Mouse (Mus musculus) lung, postnatal 4 days (tissue): Measurements from ENCODE around the gene Cilp.
"Not testable (repeated sequence)": the region's sequence is repeated elsewhere in the genome, so short reads cannot be mapped to it uniquely, and the experiment has no call there.

ENCODE experiments used
- DNase-seq, 2 experiments: peaks; one replicate each; pipeline ENCODE4 v3.0.0; 2021

Gene Cilp

DNA sequence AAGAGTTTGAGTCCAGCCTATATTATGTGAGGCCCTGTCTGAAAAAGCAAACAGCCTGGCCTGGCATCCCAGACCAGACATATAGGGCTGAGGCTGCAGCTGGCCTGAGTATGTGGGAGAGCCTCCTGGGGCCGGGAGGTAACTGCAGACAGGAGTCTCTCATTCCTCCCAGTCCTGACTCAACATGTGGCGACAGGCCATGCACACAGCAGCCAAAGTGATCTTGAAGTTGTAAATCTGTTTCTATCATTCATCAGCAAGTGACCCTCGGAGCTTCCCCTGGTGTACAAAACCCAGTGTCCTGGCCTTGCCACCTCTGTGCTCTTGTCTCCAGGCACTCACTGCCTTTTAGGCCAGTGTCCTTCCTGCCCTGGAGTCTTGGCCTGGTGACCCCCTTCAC is 13.0 kb upstream of the Cilp start:
- no peak for DNase-seq

DNA sequence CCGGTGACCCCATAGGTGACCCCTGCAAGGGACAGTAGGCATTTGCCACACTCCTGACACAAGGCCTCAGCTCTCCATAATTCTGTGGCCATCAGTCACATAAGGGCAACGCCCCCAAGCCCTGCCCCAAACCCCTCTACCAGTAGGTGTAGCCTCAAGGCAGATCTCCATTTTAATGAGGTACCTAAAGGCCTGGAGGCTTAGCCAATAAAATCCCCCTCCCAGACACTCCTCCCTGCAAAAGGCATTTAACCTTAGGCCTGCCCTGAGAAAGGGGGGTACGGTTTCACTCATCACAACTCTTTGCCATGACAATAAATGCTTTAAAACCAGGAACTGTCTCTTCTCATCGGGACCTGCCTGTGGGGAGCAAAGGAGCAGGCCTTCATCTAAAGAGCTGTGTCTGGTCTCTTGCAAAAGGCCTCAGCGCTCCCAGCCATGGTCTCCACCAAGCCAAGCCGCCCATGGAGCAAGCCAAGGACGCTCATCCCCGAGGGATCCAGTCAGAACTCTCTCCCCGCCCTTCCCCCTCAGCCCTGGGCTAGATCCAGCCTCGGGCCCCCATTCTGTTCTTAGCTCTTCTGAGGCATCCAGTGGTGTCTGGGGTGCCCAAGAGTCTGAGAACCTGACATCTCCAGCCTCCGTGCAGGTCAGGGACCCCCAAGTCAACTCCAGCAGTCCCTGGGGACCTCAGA is 8.9 kb upstream of the Cilp start:
- DNase-seq: no peak

DNA sequence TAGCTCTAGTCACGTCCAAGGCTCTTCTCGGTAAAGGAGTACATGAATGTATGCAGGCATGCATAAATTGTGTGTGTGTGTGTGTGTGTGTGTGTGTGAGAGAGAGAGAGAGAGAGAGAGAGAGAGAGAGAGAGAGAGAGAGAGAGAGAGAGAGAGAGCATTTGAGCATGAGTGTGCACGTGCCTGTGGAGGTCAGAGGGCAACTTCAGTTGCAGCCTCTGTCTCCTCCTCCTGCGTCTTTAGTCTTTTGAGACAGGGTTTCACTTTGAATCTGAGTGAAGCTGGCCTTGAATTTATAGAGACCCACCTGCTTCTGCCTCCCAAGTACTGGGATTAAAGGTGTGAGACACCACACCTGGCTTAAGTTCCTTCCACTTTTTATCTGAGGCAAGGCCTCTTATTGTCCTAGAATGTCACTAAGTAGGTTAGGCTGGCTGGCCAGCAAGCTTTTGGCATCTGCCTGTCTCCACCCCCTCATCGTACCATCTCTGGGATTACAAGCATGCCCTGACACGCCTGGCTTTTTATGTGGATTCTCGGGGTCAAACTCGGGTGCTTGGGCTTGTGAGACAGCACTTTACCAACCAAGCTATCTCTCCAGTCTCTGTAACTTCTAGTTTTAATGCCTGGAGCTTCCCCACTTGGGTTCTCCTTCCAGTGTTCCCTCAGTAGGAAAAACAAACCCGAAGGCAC is 7.6 kb upstream of the Cilp start:
- DNase-seq: no peak

DNA sequence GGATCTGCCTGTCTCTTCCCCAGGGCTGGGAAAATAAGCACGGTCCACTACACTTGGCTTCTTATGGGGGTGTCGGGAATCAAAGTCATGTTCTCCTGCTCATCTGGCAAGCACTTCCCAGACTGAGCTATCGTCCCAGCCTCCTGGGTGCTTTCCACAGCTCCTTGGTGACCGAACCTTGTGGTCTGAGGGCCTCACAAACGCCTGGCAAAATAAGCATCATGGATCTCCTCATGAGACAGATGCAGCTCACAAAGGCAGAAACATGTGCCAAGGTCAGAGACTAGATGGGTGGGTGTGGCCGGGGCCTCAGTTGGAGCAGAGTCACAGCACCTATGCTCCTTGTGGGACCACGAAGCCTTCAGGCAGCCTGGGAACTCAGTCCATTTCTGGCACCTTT is 5.6 kb upstream of the Cilp start:
- no peak for DNase-seq

DNA sequence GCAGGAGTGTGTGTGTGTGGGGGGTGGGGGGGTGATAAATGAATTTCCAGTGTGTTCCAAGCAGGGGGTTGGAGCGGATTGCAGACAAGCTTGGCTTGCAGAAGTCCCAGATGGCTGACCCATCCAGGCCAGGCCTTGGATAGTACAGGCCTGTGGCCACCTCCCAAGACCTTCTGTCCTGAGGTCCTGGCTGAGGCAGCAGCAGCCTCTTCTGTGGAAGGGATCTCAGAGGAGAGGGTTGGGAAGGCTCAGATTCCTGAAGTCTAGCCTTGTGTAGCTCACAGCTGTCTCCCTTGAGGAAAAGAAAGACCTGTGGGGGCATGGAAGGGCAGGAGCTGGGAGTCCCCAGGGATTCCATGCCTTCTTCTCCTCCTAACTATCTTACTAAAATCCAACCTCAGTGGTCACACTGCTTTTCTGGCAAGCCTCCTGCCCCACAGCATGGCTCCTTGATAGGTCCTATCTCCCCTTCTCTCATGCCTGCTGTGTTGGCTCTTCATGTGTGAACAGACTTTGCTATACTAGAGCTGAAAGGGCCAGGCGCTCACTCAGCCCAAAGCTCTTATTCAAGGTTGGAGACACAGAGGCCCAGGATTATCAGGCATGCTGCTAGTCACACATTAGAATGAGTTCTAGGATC is 3.3 kb upstream of the Cilp start:
- DNase-seq: no peak

DNA sequence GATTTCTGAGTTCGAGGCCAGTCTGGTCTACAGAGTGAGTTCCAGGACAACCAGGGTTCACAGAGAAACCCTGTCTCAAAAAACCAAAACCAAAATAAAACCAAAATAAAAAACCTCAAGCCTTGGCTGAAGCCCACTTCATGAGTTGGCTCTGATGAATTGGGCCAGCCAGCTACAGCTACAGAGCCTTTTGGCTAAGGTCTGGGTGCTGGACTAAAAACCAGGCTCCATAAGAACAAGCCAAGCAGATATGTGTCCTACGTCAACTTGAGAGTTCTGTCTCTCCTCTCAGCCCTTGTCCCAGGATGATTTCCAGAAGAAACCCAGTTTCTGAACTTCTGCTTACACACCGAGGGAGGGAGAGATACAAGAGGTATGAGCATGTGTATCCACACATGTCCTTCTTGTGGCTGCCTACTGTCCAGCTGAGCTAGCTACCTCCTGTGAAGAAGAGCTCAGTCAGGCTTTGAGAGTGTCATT is 2.3 kb upstream of the Cilp start:
- no peak for DNase-seq

DNA sequence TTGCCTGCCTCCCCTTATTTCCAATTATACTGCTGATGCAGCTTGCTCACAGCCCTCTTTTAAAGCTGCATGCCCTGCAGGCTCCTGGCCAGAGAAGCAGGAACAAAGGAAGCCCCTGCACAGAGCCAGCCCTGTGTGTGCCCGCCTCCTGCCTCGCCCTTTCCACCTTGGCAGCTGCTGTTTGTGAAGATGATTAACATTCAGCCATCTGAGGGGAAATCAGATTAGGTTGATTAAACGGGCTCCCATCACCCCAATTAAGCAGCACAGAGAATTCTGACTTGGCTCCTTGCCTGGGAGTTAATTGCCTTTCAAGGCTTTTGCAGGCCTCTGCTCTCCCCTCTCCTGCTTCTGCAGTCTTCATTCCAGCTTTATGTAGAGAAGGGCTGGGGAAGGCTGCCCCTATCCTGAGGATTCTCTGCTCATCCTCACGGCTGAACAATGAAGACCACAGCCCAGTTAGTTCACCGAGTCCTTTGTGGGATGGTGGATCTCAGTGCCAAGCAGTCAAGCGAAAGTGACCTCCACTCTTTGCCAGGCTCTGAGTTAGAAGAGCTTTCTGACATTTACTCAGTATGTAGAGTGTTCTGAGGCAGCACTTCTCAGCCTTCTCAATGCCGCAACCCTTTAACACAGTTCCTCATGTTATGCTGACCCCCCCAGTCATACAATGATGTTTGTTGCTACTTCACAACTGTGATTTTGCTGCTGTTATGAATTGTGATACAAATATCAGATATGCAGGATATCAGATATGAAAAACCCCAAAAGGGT is 2.9 kb downstream of the Cilp start:
- no peak for DNase-seq

DNA sequence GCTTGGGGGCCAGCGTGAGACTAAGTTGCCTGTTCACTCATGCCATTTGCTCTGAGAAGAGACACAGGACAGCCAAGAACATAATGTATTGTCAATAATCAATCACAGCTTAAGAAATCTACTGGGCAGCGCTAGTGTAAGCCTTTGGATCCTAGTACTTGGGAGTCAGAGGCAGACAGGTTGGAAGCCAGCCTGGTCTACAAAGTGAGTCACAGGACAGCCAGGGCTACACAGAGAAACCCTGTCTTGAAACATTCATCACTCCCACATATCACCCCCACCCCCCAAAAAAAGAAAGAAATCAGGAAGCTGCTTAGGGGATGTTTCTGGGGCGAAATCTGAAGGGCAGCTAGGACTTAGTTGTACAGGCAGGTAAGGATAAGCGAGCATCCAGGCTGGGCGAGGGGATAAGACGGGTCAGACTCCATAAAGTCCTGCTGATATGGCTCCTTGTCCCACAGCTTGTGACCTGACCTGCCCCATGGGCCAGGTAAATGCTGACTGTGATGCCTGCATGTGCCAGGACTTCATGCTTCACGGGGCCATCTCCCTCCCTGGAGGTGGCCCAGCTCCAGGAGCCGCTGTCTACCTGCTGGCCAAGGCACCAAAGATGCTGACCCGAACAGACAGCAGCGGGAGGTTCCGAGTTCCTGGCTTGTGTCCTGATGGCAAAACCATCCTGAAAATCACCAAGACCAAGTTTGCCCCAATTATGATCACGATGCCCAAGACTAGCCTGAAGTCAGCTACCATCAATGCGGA is 8.2 kb downstream of the Cilp start:
- no peak for DNase-seq

DNA sequence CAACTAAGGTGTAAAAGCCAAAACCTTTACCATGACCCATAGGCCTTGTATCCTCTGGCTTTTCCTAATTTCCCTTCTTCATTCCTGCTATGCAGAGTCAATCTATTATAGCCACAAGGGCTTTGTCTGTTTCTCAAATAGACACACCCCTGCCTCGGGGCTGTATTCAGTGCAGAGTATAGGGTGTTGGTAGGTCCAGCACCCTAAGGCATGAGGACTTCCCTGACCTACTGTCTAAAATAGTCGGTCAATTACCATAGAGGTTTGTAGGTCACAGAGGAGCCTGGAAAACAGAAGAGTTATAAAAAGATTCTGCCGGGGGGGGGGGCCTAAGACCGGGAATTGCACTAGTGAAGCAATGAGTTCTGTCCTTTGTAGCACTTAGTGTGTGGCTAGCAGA is 8.9 kb downstream of the Cilp start:
- no peak for DNase-seq

DNA sequence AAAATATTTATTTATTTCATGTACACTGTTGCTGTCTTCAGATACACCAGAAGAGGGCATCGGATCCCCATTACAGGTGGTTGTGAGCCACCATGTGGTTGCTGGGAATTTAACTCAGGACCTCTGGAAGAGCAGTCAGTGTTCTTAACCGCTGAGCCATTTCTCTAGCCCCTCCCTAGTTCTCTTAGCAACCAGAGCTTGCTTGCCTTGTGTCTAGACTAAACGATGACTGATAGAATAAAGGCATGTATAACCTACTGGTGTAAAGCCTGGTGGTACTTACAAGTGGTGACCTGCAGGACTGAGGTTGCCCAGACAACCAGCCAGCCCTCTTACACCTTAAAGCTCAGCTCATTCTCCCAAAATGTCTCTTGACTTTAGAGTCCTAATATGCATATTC is 9.9 kb downstream of the Cilp start:
- not testable (repeated sequence) for DNase-seq

DNA sequence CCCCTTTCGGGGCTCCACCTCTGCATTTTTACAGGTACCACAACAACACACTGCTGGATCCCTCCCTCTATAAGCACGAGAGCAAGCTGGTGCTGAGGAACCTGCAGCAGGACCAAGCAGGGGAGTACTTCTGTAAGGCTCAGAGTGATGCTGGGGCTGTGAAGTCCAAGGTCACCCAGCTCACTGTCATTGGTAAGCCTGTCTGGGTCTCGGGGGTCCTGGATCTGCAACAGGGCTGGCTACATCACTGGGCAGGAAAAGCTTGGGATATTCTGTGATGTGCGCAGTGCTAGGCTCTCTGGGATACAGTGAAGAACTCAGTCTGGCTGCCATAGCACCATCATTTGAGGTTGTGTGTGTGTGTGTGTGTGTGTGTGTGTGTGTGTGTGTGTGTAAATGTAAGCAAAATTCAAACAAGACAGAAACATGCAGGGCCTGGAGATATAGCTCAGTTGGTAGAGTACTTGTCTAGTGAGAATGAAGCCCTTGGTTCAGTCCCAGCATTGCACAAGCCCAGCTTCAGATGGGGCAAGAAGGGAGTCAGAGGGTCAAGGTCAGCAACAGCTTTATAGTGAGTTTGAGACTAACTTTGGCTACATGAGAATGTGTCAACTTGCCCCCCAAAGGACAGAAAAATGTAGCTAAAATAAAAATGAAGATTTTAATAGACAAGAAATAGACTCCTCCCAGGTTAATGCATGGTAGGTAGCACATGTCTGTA is 11.0 kb downstream of the Cilp start:
- no peak for DNase-seq

DNA sequence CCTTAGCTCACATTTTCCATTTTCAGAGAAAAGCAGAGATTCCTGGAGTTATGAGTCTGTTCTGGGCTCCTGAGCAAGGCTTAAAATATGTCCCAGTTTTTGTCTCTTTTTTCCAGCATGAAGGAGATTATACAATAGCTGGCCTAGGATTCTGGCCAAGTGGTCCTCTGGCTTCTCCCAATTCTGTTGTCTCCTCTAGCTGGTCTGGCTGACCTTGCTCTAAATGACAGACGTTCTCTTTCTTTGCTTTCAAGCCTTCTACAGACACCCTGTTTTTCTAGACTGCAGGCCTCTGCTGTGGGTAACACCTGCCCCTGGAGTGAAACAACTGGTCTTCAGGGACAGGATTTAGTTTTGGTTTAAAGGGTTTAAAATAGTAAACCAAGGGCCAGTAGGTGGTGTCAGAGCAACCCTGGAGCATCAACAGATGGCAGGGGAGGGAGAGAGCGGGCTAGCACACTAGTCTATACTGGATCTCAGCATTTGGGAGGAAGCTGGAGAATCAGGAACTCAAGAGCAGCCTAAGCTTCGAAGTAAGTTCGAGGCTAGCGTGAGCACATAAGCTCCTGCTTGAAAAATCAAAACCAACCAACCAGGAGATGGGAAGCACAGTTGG is 16.7 kb downstream of the Cilp start:
- no peak for DNase-seq

DNA sequence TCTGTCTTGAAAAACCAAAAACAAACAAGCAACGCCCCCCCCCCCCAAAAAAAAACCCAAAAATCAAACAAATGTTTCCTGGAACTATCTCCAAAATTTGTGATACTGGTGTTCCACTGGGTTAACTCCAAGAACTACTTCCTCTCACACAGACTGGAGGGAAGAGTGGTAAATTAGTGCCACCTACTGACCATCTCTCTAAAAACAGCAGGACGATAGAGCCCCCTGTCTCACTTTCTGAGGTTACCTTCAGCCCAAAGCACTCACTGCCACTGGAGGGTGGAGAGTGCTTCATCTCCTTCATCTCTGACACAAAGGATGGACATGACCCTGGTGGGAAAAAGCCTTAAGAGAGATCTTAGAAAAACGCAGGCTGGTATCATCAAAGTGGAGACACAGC is 18.3 kb downstream of the Cilp start:
- DNase-seq: peak in 1 of 2 experiments; percentile 52

DNA sequence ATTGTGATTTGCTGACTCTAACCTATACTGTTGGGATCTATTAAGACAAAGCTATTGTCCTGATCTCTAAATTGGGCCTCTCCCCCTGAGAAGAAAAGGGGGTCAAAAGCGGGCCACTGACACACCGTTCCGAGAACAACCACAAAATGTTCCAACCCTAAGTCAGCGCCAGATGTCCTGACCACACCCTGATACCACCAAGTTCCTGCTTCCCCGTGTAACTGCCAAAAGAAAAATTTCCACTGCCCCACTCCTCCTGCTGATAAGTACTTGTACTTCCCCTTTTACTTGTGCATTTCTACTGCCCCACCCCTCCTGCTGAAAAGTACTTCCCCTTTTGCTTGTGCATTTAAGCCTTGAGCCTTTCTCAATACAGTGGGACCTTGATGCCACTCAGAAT is 23.3 kb downstream of the Cilp start:
- DNase-seq: not testable (repeated sequence)

DNA sequence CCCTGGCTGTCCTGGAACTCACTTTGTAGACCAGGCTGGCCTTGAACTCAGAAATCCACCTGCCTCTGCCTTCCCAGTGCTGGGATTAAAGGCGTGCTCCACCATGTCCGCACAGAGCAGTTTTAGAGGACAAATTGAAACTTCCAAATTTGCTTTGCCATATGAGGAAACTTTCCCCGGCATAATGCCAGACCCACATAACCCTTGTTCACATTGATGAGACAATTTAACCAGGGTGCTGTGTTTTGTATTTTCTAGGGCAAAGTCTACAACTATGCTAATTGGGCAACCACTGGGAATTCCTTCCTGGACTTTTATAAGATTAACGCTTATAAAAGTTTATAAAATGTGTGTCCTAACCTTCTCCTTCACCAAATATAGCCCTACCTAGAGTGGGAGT is 25.0 kb downstream of the Cilp start:
- no peak for DNase-seq

DNA sequence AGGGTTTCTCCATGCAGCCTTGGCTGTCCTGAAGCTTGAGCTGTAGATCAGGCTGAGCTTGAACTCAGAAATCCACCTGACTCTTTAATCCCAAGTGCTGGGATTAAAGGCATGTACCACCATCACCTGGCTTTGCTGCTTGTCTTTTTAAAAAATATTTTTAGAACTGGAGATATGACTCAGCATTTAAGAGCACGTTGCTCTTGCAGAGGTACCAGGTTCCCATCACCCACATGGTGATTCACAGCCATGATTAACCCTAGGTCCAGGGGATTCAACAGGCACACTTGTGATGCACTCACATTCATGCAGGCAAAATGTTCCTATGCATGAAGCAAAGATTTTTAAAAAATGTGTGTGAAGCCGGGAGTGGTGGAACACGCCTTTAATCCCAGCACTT is 27.4 kb downstream of the Cilp start:
- DNase-seq: no peak

DNA sequence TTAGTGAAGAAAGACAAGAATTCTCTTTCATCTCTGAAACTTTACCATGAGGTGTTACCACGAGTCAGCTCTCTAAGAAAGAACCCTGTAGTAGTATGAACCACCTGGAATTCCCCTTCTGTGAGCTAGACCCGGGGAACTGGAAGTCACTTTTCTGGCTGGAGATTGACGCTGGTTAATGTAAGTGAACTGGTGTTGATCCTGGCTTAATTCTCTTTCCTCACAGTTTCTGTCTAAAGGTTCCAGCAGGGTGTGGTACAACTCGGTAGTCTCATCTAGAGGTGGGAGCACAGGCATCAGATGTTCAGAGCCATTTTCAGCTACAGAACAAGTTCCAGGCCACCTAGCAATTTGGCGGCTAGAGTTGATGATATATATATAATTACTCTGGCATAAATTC is 28.1 kb downstream of the Cilp start:
- no peak for DNase-seq

DNA sequence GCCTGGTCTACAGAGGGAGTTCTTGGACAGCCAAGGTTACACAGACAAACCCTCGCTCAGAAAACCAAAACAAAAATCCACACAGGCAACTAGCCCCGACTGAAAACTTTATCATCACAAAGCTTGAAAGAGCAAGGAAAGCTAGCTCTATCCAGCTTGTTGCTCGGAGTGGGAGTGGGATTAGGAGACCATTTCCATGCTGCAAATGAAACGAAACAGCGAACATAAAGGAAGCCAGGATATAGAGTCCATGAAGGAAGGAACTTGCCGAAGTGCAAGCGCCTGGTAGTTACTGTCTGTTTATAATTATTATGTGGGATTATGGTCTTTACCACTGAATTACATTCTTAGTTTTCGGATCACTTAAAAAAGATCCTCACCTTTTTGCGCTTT is 28.6 kb downstream of the Cilp start:
- DNase-seq: peak in 1 of 2 experiments; percentile 11

DNA sequence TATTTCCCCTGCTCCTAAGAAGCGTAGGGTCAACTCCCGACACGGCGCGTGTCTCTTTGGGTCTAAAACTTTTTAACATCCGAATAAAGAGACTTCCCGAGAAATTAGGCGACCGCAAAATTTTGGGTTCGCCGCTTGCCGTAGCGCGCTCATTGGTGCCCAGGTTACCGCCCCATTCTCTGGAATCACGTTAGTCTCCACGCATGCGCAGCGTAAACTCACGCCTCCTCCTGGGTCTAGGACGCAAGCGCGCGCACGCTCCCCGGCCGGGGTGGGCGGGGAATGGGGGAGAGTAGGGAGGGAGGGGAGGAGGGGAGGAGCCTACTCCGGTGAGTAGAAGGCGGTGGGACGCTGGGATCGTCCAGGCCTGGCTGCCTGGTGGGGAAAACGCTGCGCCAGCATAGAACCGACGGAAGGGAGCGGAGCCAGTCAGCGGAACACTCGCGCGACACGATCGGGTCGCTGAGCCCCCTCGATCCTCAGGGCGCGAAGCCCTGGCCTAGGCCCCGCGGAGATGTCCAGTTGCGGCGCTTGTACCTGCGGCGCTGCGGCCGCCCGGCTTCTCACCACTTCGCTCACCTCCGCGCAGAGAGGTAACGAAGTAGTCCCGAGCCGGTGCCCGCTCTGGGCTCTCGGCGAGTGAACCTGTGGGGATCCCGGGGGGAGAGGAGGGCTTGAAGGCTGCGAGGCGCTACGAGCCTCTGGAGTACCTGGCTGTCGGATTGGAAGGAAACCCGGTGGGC is 29.2 kb downstream of the Cilp start, which contains the start of gene Clpx:
TSS of gene Clpx (plus strand) at position 288 of the 743 bp plus-strand sequence.
- peak; percentile 98 for DNase-seq

DNA sequence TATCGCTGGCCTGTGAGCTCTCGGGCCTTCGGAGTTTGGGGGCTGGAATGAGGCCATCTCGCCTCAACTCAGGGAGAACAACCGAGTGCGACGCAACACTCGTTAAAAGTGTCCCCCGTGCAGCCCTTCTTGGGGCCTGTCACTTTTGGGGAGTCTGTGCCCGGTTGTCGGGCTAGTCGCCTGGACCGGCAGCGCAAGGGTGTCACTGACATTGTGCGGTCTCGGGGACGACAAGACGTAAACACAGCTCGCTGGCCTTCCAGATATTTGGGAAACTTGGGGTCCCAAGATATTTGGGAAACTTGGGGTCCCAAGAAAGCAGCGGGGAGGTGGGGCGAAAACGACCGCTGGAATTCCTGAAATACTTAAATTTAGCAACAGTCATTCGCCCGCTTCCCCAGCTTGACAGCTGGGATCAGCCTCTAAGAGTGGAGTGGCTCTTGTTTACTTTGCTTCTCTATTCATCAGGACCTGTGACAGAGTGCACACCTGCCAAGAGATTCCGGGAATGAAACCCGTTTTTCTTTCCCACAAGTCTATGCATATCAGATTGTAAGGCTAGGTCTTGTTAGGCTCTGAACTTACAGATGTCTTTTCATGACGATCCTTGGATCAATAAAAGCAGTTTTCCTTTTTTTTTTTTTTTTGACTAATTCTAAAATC is 29.9 kb downstream of the Cilp start:
- DNase-seq: no peak
